Mouse (Mus musculus) 416B (cell line): ENCODE results near the gene Glb1l.

ENCODE experiments used
- DNase-seq: peaks from one replicate; pipeline ENCODE4 v3.0.0; 2011; ENCODE audit warnings: low read depth

Glb1l gene

DNA sequence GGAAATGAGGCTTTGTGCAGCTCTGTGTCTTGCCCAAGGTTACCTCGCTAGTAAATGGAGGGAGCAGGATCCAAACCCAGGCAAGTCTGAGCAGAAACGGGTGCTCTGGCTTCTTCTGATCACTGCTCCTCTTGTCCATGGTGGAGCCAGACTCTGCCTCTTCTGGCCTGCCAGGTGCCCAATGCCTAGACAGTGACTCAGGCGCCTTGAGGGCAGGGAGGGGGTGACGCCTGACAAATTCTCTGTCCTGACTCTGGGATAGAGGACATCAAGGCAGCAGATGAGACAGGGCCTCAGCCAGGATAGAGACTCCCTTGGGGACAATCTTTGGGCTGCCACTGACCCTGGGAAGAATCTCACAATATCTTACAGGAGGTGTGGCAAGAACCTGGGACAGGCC lies 20.6 kb upstream of the Glb1l start:
- DNase-seq = no peak

DNA sequence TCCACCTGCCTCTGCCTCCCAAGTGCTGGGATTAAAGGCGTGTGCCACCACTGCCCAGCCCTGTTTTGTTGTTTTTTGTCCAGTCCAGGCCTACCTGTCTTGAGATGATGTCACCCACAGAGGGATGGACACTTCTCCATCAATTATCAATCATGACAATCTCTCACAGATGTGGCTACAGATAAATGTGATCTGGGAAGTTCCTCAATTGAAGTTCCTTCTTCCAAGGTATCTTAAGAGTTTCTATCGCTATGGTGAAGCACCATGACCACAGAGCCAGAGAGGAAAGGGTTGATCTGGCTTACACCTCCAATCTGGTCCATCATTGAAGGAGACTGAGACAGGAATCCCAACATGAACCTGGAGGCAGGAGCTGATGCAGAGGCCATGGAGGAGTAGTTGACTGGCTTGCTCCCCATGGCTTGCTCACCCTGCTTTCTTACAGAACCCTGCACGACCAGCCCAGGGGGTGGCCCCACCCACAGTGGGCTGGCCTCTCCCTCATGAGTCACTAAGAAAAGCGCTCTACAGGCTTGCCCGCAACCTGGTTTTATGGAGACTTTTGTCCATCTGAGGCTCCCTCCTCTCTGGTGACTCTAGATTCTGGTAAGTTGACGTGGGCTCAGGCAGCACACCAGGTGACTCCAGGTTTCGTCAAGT lies 19.9 kb upstream of the Glb1l start:
- DNase-seq = peak; percentile 76

DNA sequence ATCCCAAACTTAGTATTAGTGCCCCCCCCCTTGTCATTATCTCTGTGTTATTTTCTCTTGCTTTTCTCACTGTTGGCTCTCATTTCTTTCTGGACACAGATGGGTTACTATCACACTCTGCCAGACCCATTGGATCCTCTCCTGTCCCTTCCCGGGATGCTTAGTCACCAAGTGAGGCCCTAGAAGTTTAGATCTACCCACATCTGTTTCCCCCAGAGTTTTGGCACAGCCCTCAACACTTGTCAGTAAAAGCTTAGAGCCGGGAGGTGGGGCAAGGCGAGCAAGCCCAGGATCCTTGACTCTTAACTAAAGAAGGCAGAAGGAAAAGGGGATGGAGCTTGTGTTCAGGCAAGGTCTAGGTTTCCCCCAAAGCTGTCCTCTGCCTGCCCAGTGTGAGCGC lies 18.5 kb upstream of the Glb1l start:
- peak; percentile 89 for DNase-seq

DNA sequence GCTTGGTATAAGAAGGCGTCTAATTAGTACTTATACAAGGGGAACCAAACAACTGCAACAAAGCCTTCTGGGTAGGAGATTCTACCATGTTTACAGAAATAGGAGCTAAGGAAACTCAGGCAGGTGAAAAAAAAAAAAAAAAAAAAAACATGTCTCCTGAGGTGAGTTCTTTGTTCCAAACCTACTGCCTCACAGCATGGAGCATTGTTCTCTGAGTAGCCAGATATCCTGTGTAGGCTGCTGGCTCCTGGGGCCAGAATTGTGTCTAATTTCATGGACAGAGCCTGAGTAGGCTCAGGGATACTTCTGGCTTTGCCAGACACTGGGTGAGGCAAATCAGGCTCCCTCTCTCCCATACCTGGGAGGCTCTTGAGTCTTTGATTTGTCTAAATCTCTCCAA lies 17.0 kb upstream of the Glb1l start:
- DNase-seq = no peak

DNA sequence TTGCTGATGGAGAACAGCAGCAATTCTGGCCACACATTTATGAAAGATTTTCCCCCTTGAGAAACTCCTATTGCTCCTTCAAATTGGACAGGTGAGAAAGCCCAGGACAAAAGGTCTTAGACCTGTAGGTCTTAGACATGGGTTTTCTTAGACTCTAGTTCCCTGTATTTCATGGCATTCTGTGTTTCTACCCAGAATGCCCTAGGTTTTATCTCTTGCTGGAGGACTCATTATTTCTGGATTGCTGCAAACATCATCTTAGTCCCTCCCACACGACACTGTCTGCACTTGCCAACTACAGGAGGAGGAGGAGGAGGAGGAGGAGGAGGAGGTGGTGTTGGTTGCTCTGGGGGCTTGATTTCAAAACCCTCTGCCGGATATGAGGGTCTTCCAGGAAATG lies 15.5 kb upstream of the Glb1l start:
- DNase-seq = no peak

DNA sequence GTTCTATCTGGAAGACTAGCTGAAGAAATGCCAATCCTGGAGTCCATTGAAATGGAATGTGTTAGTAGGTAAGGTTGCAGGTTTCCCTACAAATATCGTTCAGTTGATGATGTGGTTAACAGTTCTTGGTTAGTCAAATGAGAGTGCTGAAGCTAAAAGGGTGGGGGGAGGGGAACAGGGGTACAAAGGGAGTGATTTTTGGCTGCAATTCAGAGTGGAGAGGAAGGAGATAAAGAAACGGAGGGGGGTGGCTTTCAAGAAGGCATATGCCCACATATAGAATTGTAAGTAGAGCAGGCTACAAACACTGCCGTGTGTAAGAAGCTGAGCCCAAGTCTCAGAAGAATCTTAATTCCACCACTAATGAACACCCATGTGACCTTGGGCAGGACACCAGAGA lies 14.9 kb upstream of the Glb1l start:
- DNase-seq = no peak

DNA sequence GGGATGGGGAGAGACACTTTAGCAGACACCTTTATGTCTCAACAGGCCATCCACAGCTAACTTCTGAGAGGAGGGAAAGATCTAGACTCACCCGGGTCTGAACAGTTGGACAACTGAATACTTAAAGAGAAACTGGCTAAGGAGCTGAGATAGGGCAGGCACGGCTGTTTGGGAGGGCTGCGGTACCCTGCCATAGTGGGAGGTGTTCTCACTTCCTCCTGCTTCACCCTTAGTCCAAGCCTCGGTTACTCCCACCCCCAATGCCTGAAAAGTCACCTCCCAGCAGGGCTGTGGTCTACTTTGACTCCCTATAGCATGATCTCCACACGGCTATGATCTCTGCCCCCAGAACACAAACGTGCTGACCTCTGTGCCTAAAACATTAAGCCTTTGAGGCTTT lies 12.9 kb upstream of the Glb1l start:
- no peak for DNase-seq

DNA sequence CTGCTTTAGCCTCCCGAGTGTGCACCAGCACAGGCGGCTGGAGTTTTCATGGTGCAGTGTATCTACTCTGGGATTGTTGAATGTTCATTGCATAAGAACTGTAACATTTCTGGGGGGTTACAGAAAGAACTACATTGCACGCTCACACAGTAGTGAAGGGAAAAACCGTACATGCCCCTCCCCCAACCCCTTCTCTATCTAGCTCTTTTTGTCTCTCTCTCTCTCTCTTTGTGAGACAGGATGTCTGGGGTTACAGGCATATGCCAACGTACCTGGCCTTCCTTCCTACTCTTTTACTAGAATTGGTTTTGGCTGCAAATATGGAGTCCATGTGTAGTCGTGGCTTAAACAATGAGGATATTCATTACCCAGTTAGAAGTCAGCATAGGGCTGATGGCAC lies 12.3 kb upstream of the Glb1l start:
- DNase-seq = no peak

DNA sequence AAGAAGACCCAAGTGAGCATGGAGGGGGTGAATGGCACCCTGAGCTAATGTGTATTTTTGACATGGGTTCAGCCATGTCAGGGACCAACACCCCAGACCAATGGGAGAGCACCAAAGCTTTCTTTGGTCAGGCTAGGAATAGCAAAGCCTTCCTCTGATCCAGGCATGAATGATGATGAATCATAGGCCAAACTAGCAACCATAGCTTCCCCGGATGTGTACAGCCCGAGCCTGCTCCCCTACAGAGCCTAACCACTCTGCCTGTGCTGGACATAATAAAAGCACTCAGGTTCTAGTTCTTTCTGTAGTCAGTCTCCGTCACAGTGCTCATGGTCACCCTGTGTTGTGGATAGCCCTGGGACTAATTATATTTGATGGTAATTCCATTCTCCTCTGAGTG lies 10.9 kb upstream of the Glb1l start:
- DNase-seq = peak; percentile 50

DNA sequence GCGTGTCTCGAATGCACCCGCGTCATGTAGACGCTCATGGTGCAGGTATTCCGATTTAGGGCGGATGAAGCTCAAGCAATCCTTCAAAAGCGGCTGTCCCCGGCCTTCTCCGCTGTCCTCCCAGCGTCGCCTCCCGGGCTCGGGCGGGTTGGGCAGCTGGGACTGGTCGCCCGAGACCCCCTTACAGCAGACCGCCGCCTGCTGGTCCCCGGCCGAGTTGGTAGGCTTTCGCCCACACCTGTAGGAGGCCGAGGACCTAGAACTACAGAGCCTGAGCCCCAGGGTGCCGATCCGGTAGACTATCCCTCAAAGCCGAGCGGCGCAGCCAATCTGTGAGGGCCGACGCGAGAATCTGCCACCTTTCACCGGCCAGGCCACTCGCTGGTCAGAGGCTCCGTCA lies 8.9 kb upstream of the Glb1l start, which contains the start of gene Tuba4a:
Gene Tuba4a, minus strand, starts transcription at position 335 of the 400 bp plus-strand sequence.
- no peak for DNase-seq

DNA sequence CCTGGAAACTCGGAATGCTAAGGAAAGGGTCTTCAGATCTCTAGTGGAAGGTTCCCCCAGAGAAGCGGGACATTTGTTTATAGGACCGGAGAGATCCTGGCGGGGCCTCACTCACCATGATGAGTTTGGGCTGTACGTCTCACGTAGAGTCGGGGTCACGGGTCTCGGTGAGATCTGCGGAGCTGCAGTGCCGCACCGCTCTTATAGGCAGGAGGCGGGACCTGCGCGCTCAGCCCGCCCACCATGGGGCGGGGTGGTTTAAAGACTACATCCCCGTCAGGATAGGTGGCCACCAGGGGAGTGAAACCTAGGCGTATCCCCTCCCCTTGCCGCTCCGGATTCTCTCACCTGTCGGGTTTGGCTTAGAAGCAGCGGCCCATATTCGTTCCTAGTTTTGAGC lies 8.5 kb upstream of the Glb1l start:
- DNase-seq = peak; percentile 91

DNA sequence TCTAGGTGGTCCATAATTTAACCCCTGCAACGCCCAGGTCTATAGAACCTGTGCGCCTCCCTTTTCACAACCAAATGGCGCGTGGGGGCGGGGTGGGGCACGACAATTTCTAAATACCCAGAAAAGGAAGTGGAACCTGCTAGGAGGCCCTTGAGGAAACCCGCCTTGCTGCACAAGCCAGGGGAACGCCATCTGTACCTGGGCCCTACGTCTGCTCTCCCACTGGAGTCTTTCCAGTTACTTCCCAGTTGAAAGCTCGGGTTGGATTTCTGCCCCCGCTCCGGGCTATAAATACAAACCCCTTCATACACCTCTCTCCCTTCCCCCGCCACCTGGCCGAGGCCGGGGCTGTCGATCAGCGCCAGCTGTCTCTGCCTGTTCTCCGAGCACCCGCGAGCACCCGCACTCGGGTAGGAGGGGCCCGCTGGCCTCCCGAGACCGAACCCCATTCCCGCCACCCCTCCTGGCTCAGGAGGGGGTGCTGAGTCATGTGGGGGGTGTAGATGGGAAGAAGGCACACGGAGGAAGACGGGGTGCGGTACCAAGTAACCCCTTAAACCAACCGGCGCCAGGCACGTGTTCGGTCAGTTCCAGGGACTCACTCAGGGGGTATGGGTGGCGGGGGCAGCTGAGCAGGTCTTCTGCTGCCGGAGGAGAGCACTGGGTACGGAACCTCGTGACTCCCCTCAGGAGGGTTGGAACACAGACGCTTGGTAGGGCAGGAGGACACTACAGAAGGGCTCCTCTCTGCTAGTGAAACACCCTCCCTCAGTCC lies 7.8 kb upstream of the Glb1l start:
- peak; percentile 66 for DNase-seq

DNA sequence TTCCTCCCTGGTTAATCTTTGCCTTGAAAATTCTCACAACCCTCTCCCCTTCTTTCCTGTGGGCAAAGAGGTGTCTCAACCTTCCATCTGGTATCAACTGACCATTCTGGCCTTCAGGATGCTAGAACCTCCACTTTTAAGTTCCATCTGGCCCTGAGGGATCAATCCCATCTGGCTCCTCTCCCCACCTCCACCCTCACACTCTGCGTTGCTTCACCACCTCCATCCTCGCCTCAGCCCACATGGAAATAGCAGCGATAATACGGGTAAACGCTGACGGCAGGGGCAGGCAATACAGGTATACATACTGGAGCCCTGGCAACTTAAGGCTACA lies 7.2 kb upstream of the Glb1l start:
- peak; percentile 39 for DNase-seq

DNA sequence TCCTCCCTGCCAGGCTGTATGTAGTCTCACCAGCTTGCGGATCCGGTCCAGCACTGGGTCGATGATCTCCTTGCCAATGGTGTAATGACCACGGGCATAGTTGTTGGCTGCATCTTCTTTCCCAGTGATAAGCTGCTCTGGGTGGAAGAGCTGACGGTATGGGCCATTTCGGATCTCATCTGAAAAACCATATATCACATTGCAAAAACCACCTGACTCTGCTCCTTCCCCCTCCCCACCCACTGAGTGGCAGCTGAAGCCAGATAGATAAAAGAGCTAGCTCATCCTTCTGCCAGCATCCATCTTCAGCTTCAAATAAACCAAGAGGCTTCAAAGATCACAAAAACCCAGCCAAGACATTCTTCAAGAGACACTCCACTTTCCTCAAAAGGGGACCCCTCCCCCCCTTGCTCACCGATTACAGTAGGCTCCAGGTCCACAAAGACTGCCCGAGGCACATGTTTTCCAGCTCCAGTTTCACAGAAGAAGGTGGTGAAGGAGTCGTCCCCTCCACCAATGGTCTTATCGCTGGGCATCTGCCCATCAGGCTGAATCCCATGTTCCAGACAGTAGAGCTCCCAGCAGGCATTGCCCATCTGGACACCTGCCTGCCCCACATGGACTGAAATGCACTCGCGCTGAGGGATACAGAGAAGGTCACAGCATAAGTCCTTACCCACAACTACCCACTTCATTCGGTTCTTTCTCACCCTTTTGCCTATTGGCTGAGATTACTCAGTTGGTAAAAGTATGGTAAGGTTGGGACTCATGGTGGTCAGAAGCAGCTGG lies 6.4 kb upstream of the Glb1l start:
- no peak for DNase-seq

DNA sequence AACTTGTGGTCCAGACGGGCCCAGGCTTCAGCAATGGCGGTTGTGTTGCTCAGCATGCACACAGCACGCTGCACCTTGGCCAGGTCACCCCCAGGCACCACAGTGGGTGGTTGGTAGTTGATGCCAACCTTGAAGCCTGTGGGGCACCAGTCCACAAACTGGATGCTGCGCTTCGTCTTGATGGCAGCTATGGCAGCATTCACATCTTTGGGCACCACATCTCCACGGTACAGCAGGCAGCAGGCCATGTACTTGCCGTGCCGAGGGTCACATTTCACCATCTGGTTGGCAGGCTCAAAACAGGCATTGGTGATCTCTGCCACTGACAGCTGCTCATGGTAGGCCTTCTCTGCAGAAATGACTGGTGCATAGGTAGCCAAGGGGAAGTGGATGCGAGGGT lies 5.2 kb upstream of the Glb1l start:
- no peak for DNase-seq

DNA sequence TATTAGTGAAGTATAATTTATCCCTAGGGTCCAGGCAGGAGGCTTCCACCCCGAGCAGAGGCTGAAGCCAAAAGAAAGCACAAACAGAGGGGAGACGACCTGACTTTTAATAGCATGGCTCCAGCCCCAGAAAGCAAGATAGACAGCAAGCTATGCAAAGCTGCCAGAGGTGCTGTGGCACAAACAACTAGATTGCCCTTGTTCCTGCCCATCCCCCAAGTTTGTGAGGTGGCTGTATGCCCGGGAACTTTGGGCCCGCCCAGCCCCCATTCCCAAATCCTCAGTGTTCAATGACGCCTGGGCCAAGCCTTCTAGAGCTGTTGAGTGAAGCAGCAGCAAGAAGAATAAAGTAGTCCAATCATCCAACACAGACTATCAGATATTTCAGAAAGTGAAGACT lies 4.3 kb upstream of the Glb1l start:
- no peak for DNase-seq

DNA sequence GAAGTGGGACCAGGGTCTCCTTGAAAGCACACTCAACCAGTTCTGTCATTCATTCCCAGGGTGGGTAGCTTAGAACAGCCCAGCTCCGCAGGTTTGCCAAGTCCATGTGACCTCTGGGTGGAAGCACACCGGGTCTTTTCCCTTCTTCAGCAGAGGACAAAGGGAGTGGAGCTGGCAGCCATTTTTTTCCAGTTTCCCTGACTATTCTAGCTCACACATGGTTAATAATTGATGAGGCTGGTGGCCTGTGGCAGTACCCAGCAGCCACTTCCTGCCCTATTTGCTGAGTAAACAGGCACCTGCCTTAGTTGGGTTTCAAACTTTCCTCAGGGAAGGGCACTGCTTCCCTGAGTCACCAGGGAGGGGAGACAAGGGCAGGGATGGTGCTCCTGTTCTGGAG lies 3.8 kb upstream of the Glb1l start:
- no peak for DNase-seq

DNA sequence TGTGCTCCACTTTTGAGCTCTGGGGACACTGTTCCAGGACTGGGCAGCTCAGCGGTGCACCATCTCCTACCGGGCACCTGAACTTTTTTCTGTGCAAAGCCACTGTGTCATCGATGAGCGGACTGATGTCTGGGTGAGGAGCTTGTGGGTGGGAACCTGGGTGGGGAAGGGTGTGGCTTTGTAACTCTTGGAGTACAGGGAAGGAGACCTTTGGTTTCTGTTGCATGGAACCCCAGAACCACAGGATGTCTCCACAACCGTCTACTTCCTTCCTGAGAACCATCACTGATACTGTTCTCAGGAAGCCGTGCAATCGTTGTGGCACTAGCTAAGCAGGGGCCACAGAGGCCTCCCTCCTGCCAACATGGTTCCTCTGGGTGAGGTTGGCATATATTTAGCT lies 2.5 kb upstream of the Glb1l start:
- DNase-seq = peak; percentile 98

DNA sequence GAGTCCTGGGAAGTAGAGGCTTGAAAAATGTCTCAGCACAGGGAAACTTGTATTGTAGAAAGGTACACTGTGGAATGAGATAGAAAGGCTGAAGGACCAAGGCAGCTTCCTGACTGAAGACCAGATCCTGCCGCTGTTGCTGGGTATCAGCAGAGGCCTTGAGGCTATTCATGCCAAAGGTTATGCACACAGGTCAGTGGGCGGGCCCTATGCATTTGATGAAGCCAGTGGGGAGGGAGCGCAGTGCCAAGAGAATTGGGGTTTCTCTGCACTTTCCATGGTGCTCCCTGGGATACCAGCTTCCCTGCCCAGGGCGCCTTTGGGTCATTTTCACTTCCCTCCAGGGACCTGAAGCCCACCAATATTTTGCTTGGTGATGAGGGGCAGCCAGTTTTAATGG lies 1.9 kb upstream of the Glb1l start:
- DNase-seq = peak; percentile 67

DNA sequence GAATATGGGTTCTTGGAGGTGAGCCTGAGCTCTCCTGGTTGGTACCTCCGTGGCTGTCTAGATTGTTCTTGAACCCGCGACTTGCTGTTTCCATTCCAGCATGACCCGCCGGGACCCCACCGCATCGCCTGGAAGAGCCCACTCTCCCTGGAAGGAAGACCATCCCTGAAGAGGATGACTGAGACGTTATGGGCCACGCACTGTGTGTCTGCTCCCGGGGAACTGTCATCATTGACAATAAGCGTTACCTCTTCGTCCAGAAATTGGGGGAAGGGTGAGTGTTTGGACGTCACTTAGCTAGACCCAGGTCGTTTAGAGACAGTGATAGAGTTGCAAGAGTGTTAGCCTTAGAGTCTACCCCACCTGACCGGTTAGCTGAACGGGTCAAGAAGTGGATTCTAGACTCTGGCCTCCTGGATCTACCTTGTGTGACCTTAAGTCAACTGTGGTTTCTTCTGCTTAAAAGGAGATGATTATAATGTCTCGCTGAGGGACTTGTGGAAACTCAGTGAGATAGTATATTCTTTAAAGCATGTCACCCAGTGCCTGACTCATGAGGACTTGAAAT lies 612 bp upstream of the Glb1l start:
- no peak for DNase-seq

DNA sequence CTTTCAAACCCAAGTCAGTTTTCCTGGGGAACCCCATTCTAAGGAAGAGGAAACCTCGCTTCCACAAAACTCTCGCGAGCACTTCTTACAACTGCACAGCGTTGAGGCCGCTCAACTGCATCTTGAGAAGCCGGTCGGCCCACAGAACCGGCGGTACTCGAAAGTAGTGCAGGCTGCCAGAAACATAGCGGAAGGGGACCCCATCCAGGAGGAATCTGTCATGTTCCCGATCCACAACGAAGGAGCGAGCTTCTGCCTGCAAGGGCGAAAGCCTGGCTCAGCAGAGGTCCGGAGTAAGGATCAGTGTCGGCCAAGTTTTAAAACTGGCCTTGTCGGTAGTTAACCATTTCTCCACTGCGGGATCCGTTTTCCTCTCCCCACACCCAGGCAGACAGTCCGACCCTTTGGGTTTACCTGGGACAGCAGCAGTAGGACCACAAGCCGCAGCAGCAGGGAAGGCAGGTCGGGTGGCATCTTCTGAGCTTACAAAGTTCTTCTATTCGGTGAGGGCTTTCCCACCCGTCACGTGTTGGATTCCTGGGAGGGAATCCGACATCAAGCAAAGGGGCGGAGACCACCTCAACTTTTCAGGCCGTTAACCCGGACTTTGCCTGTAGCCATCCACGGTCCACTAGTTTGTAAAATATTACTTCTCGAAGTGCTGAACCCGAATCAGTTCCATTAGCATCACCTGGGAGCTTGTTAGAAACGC lies 1.5 kb downstream of the Glb1l start:
- peak; percentile 90 for DNase-seq

DNA sequence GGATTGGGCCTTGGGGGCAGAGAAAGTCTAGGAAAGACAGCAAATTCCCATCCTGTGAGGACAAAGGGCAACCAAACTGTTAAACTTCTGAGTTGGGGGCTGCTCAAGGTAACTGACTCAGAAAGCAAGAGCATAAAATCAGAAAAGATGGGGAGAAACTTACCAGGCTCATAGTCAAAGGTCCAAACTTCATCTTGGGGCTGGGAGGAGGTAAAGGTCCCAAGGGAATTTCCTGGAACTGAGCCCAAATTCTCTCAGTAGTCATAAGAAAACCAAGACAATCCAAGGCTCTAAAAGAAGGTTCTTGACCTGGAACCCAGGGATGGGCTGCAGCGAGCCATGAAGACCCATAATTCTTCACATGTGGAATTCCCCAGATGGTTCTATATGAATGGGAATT lies 9.4 kb downstream of the Glb1l start:
- DNase-seq = no peak
